Mouse (Mus musculus): ENCODE data around the gene Cdkn3.

DNA sequence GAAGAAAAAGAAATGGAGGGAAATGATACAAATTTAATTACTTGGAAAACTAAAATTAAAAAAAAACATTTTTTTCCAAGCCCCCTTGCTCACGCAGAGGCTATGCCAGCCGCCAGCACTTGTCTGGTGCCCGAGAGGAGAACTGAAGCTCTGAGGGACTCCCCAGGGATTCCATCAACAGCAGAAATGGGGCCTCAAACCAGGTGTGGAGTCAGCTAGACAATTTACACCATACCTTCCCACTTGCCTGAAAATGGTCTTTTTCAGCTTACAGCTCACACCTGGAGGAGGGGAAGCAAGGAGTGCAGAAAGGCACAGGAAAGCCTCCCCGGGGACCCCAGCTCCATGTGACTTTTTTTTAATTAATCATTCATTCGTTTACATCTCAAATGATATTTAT, 24.9 kb downstream of the Cdkn3 start:
- TF ChIP-seq CTCF (IDR thresholded peaks at IDR 0.05; ENCODE audit: insufficient read depth, low read depth, low read length) (no peak), POLR2A (IDR thresholded peaks at IDR 0.05; ENCODE audit: insufficient read depth, low read depth, low read length) (no peak)

All from olfactory bulb, adult 2 months (tissue).